Mouse (Mus musculus): ENCODE results near the gene Olfr1394. TPM values are rescaled to one million over a fixed set of nuclear protein-coding genes. Genes with fewer than 3 reads are reported as not detected.

Gene Olfr1394
- polyA plus RNA-seq (2017; shearing (Covaris generic)), result not detected

DNA sequence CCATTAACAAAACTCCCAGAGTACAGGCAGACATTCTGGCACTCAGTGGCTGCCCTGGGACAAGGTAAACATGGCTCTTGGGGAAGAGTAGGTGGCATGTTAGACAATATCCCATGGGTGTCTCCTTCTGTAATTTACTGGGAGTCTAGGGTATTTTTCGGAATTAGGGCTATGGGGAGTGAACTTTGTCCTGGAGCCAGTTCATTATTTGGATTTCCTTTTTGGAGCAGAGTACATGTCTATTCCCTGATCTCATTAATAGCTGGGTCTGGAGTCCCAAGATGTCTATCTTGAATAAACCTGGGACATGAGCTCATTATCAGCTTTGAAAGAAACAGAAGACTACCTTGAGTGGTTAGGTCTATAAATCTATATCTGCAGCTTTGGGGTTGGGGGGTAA lies at the start of gene Olfr1394:
Olfr1394 (plus strand) TSS at position 301 of the 400 bp plus-strand sequence.

DNA sequence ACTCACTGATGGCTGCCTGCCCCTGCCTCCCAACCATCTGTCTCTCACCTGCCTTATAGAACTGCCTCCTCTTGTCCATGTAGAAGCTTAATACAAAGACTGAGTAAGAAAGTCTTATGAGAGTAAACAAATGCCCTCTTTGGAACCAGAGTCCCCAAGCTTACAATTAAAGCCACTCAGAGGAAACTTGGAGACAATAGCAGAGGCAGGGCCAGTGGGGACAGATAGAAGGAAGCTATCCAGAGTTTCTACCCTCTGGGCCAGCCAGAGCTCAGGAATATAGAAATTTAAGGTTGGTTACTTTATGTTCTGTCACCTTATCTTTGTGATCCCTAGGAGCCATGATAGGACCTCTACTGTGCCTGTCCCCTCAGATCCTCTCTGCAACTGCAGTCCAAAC lies 39.4 kb upstream of the Olfr1394 start, which contains the start of gene Olfr1396:
Olfr1396 (minus strand) TSS at position 101 of the 400 bp plus-strand sequence.

DNA sequence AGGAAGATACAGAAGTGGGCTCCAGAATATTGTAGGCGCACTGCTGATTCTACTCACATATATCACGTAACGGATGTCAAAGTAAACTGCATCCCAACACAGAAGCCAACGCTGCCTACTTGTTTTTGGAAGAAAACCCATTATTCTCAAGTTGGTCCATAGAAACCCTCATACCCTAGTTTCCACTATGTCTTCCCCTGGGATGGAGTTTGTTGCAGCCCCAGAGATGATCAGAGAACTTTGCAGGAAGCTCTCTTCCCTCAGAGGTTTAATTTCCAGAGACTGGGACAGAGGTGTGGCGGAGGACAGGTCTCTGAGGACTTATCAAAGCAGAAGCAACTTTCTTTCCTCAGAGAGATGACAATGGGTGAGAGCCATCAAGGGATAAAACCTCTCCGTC lies 12.2 kb upstream of the Olfr1394 start, which contains the start of gene Olfr1395:
Olfr1395 (plus strand) TSS at position 301 of the 400 bp plus-strand sequence.

DNA sequence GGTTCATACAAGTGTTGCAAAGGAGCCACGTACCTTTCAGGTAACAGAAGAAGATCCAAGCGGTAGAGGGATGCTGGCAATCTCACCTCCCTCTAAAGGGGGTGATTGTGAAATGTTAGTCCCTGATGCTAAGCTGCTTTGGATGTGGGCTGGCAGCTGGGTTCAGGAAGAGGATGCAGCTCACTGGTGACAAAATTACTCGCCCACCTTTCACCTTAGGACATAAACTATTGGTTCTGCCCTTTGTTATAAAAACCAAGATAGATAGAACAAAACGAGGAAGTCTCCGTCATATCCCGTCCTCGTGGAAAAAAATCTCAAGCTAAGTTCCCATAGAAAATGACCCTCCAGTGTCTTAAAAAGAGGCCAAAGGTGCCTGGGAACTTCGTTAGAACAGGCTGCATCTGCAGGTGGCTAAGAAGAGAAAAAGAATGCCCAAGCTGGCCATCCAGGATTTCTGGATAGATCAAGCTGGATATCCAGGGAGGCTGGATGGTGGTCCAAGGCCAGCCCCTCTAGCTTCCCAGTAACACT lies 32.8 kb downstream of the Olfr1394 start, which contains the start of gene Btnl9:
Btnl9 (minus strand) TSS at position 205 of the 534 bp plus-strand sequence.

DNA sequence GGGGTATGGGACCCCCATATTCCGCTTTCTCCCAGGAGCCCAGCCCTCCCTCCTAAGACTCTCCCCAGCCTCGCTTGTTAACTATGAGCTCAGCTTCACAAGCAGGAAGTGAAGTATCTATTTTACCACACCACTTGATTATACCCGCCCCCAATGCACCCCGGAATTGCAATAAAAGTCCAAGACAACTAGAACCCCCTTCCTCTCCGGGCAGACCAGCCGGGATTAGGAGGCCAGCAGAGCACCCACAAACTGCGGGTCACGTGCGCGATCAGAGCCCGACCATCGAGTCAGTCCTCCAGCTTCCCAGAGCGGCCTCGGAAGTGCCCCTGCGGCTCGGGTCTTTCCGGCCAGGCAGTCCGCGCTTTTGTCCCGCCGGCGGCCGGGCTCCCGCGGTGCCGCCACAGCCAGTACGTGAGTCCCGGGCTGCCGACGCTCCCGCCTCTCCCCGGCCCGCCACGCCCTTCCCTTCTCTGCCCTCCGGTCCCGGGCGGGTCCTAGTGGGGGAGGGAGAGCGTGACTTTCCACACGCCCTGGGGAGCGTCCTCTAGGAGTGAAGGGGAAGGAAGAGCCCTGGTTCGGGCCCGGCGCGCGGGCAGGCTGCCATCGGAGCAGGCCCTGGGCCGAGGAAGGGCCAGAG lies 49.1 kb downstream of the Olfr1394 start, which contains the start of gene Zfp62:
Zfp62 (plus strand) TSS at position 164 of the 640 bp plus-strand sequence.

Other genes with a start within 250 kb of the Olfr1394 start
- gene Psme2b, start 208.2 kb upstream of the Olfr1394 start, polyA plus RNA-seq (2017; shearing (Covaris generic)), result 100 to 1,000 TPM; 178 to 182 TPM
- 1 to 10 TPM in 1 of 2 experiments, under 1 TPM in 1; 0.61 to 3.3 TPM for gene Olfr56, start 175.5 kb upstream of the Olfr1394 start, polyA plus RNA-seq (2017; shearing (Covaris generic))
- gene 9930111J21Rik1, start 175.0 kb upstream of the Olfr1394 start, polyA plus RNA-seq (2017; shearing (Covaris generic)), result 100 to 1,000 TPM; 163 to 179 TPM
- 1 to 10 TPM; 3.5 to 5.6 TPM for gene Gm12185, start 162.2 kb upstream of the Olfr1394 start, polyA plus RNA-seq (2017; shearing (Covaris generic))
- 100 to 1,000 TPM; 134 to 203 TPM for gene Tgtp1, start 160.2 kb upstream of the Olfr1394 start, polyA plus RNA-seq (2017; shearing (Covaris generic))
- 100 to 1,000 TPM in 1 of 2 experiments, 10 to 100 TPM in 1; 95.8 to 115 TPM for gene 9930111J21Rik2, start 103.1 kb upstream of the Olfr1394 start, polyA plus RNA-seq (2017; shearing (Covaris generic))
- 100 to 1,000 TPM; 237 to 258 TPM for gene Tgtp2, start 90.2 kb upstream of the Olfr1394 start, polyA plus RNA-seq (2017; shearing (Covaris generic))
- gene Ifi47, start 77.8 kb upstream of the Olfr1394 start, polyA plus RNA-seq (2017; shearing (Covaris generic)), result 100 to 1,000 TPM; 414 to 424 TPM
- gene Olfr1396, start 39.5 kb upstream of the Olfr1394 start, polyA plus RNA-seq (2017; shearing (Covaris generic)), result not detected
- not detected for gene Olfr1395, start 12.1 kb upstream of the Olfr1394 start, polyA plus RNA-seq (2017; shearing (Covaris generic))
- gene Btnl9, start 32.8 kb downstream of the Olfr1394 start, polyA plus RNA-seq (2017; shearing (Covaris generic)), result 1 to 10 TPM in 1 of 2 experiments, under 1 TPM in 1; 0.08 to 2.7 TPM
- 10 to 100 TPM; 50.0 to 53.8 TPM for gene Zfp62, start 48.9 kb downstream of the Olfr1394 start, polyA plus RNA-seq (2017; shearing (Covaris generic))
- gene Mgat1, start 89.8 kb downstream of the Olfr1394 start, polyA plus RNA-seq (2017; shearing (Covaris generic)), result 100 to 1,000 TPM in 1 of 2 experiments, 10 to 100 TPM in 1; 98.9 to 109 TPM
- gene Olfr1393, start 123.9 kb downstream of the Olfr1394 start, polyA plus RNA-seq (2017; shearing (Covaris generic)), result not detected
- gene Olfr1392, start 130.9 kb downstream of the Olfr1394 start, polyA plus RNA-seq (2017; shearing (Covaris generic)), result under 1 TPM in 1 of 2 experiments, not detected in 1; 0.71 TPM
- not detected for gene Olfr10, start 150.4 kb downstream of the Olfr1394 start, polyA plus RNA-seq (2017; shearing (Covaris generic))
- not detected for gene Olfr1391, start 168.4 kb downstream of the Olfr1394 start, polyA plus RNA-seq (2017; shearing (Covaris generic))
- under 1 TPM in 1 of 2 experiments, not detected in 1; 0.61 TPM for gene Olfr1390, start 180.8 kb downstream of the Olfr1394 start, polyA plus RNA-seq (2017; shearing (Covaris generic))